Mouse (Mus musculus): Measurements from ENCODE around the gene Gxylt1. TPM values are rescaled to one million over a fixed set of nuclear protein-coding genes. Genes with fewer than 3 reads are reported as not detected.

Gxylt1 gene
- polyA plus RNA-seq, 1 experiment from 2014 or later: 14.4 TPM

DNA sequence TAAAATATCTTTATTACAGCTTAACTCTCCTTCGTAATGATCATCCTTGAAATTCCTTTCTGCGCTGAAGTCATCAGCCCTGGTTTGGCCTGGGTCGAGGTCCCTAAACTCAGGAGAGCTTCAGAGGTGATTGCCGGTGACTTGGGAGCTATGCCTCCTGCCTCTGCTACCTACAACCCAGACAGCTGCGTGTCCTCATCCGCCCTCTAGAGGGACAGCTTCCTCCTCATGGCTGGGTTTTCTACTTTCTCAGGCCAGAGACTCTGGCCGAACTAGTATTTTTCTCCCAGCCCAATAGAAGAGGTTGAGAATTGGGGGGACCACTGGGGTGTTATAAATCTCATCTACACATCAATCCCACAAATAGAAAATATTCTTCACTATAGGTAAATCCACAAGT lies 52.5 kb downstream of the Gxylt1 start:
- H3K4me2 ChIP-seq (ENCODE audit: low read depth): no peak overlapping the region

DNA sequence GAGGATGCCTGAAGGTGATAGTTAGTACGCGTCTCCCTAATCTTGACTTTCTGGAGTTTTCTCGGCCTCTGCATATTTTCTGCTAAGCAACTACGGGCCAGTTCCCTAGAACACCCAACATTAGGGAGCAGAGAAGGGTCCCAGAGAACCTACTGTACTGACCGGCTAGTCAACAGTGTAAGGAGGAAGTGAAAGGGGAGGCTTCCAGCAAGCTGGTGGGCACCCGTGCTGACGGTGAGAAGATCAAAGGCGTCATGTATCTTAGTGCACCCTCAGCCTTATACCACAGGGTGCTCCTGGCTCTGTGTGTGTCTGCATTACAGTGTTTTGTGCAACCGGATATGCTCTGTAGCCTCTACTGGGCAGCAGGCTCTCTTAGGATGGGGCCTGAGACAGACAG lies 62.4 kb downstream of the Gxylt1 start:
- H3K27me3 ChIP-seq (ENCODE audit: control insufficient read depth, insufficient read depth, low read length): no peaks in the 10 kb centered on the region
- no peak overlapping the region for H3K9ac ChIP-seq (ENCODE audit: low read length)
- H3K4me1 ChIP-seq (ENCODE audit: control insufficient read depth, insufficient read depth, low read length): no peaks in the 10 kb centered on the region
- no peak for DNase-seq (ENCODE audit: low spot score)
- no peak overlapping the region for H3K27ac ChIP-seq (ENCODE audit: low read depth, low read length)
- no peak for ATAC-seq (ENCODE audit: insufficient read depth, low FRiP score, low TSS enrichment)
- no peak overlapping the region for H3K4me3 ChIP-seq (ENCODE audit: low read depth, low read length)
- no peaks in the 10 kb centered on the region for H3K9me3 ChIP-seq (ENCODE audit: control insufficient read depth, low read length)
- H3K4me2 ChIP-seq (ENCODE audit: low read depth): no peak overlapping the region
- no peaks in the 10 kb centered on the region for H3K36me3 ChIP-seq (ENCODE audit: control insufficient read depth, insufficient read depth, low read length)
- WGBS: 94% methylated on average over 9 of the region's 9 CpGs

More for the DNA sequence above, 52.5 kb downstream of the Gxylt1 start:
- Histone ChIP-seq H3K27me3 (ENCODE audit: control insufficient read depth, insufficient read depth, low read length) (no peaks in the 10 kb centered on the region), H3K27ac (ENCODE audit: low read depth, low read length) (no peak overlapping the region), H3K4me3 (ENCODE audit: low read depth, low read length) (no peak overlapping the region), H3K36me3 (ENCODE audit: control insufficient read depth, insufficient read depth, low read length) (no peaks in the 10 kb centered on the region), H3K9me3 (ENCODE audit: control insufficient read depth, low read length) (no peaks in the 10 kb centered on the region), H3K4me1 (ENCODE audit: control insufficient read depth, insufficient read depth, low read length) (no peaks in the 10 kb centered on the region), H3K9ac (ENCODE audit: low read length) (no peak overlapping the region)
- DNase-seq (ENCODE audit: low spot score) (no peak), ATAC-seq (ENCODE audit: insufficient read depth, low FRiP score, low TSS enrichment) (no peak)
- 64% methylated on average over 7 of the region's 7 CpGs for WGBS

DNA sequence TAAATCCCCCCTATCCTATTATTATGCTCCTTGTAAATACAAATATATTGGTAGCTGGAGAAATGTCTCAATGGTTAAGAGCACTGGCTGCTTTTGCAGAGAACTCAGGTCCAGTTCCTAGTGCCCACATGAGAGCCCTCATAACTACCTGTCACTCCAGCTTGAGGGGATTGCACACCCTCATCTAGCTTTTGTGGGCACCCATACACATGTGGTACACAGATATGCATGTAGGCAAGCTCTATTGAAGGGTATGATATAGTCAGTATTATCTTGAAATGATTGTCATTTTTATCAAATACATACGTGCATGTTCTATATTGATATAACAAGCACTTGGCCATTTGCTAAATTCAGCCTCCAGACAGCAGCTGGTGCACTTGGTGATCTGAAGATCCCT lies 70.1 kb downstream of the Gxylt1 start:
- no peaks in the 10 kb centered on the region for H3K4me1 ChIP-seq (ENCODE audit: control insufficient read depth, insufficient read depth, low read length)
- H3K4me3 ChIP-seq (ENCODE audit: low read depth, low read length): no peak overlapping the region
- H3K27ac ChIP-seq (ENCODE audit: low read depth, low read length): no peak overlapping the region
- no peak overlapping the region for H3K9ac ChIP-seq (ENCODE audit: low read length)
- no peaks in the 10 kb centered on the region for H3K36me3 ChIP-seq (ENCODE audit: control insufficient read depth, insufficient read depth, low read length)
- DNase-seq (ENCODE audit: low spot score) (no peak), ATAC-seq (ENCODE audit: insufficient read depth, low FRiP score, low TSS enrichment) (no peak)
- H3K4me2 ChIP-seq (ENCODE audit: low read depth): no peak overlapping the region
- no peaks in the 10 kb centered on the region for H3K9me3 ChIP-seq (ENCODE audit: control insufficient read depth, low read length)
- WGBS: 92% methylated on average over 1 of the region's 1 CpGs
- no peaks in the 10 kb centered on the region for H3K27me3 ChIP-seq (ENCODE audit: control insufficient read depth, insufficient read depth, low read length)

DNA sequence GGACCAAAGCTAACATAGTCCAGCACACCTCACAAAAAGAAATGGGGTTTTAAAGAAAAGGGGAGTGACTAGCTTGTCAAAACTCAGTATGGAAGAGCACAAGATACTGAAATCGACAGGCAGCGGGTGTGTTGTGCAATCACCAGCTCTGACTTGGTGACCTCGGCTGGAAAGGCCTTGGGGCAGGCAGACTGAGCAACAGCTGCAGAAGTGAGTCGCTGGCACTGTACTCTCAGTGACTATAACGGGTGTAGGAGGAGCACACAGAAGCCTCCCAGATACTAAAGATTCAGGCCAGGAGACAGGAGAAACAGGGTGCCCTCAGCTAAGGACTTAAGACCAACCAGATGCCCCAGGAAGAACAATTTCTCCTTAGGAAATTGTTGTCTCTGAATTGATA lies 73.0 kb downstream of the Gxylt1 start:
- Histone ChIP-seq H3K27ac (ENCODE audit: low read depth, low read length) (no peak overlapping the region), H3K36me3 (ENCODE audit: control insufficient read depth, insufficient read depth, low read length) (no peaks in the 10 kb centered on the region), H3K9ac (ENCODE audit: low read length) (no peak overlapping the region), H3K4me2 (ENCODE audit: low read depth) (no peak overlapping the region), H3K4me3 (ENCODE audit: low read depth, low read length) (no peak overlapping the region), H3K9me3 (ENCODE audit: control insufficient read depth, low read length) (no peaks in the 10 kb centered on the region), H3K27me3 (ENCODE audit: control insufficient read depth, insufficient read depth, low read length) (no peaks in the 10 kb centered on the region), H3K4me1 (ENCODE audit: control insufficient read depth, insufficient read depth, low read length) (no peaks in the 10 kb centered on the region)
- DNase-seq (ENCODE audit: low spot score) (no peak), ATAC-seq (ENCODE audit: insufficient read depth, low FRiP score, low TSS enrichment) (no peak)
- 86% methylated on average over 5 of the region's 5 CpGs for WGBS

DNA sequence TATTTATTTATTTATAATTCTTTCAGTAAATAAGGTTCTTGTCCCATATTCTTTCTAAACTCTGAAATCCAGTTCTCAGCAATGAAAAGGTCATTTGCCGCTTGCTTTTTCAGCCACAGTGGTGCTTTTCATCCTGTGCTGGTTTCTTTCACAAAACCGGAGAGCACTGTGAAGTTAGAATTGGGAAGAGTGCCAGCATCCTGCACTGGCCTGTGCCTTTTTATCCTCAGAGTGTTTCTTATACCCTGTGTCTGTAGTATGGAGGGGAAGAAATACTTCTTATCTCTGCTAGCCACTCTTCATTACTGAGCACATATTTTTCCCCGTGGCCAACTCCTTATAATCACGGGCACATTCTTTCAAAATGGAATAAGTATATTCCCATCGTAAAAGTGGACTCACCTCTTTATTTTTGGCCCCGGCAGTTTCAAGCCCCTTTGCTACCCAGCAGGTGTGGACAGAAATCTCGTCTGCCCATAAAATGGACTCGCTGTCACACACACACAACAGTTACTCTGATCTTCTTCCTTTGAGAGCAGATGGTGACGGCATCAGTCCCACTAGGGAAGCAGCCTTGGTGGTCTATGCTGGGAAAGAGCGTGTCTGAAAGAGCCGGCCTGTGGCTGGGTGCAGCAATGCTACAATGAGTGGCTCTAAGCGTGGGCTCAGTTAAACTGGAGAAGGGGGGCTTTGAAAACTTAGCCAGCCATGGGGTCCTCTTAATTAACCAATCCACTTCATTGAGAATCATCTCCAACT lies 83.4 kb downstream of the Gxylt1 start:
- Histone ChIP-seq H3K27ac (ENCODE audit: low read depth, low read length) (no peak overlapping the region), H3K36me3 (ENCODE audit: control insufficient read depth, insufficient read depth, low read length) (no peaks in the 10 kb centered on the region), H3K4me3 (ENCODE audit: low read depth, low read length) (no peak overlapping the region), H3K4me1 (ENCODE audit: control insufficient read depth, insufficient read depth, low read length) (no peaks in the 10 kb centered on the region), H3K9me3 (ENCODE audit: control insufficient read depth, low read length) (no peaks in the 10 kb centered on the region), H3K9ac (ENCODE audit: low read length) (no peak overlapping the region), H3K4me2 (ENCODE audit: low read depth) (no peak overlapping the region), H3K27me3 (ENCODE audit: control insufficient read depth, insufficient read depth, low read length) (no peaks in the 10 kb centered on the region)
- DNase-seq (ENCODE audit: low spot score) (no peak), ATAC-seq (ENCODE audit: insufficient read depth, low FRiP score, low TSS enrichment) (no peak)
- 75% methylated on average over 12 of the region's 12 CpGs for WGBS

Other genes with a start within 250 kb of the Gxylt1 start
- 138 TPM in 2 replicates for gene Yaf2, start 61.8 kb upstream of the Gxylt1 start, polyA plus RNA-seq (2014; fragmentation: Nextera tagmentation; extraction: Ambion mirVana)
- gene Zcrb1, start 123.2 kb upstream of the Gxylt1 start, polyA plus RNA-seq (2014; fragmentation: Nextera tagmentation; extraction: Ambion mirVana): 147 and 152 TPM in 2 replicates
- gene Pphln1, start 123.2 kb upstream of the Gxylt1 start, polyA plus RNA-seq (2014; fragmentation: Nextera tagmentation; extraction: Ambion mirVana): 53.3 and 56.7 TPM in 2 replicates